Mouse (Mus musculus) 416B (cell line): ENCODE results near the gene Ankrd39.
"Not testable (repeated sequence)": the region's sequence is repeated elsewhere in the genome, so short reads cannot be mapped to it uniquely, and the experiment has no call there.

Experiments used
- DNase-seq: peaks from one replicate; pipeline ENCODE4 v3.0.0; 2011; ENCODE audit warnings: low read depth

Ankrd39 gene

GRCm38 (mm10) chr1:36551904-36552303 is 4.7 kb upstream of the Ankrd39 start:
- DNase-seq, result no peak

- DNase-seq, result no peak
Observed at GRCm38 (mm10) chr1:36550075-36550863, 3.0 kb upstream of the Ankrd39 start.

- no peak for DNase-seq
Observed at GRCm38 (mm10) chr1:36549491-36549890, 2.2 kb upstream of the Ankrd39 start.

- DNase-seq, result no peak
Observed at GRCm38 (mm10) chr1:36548771-36549170, 1.5 kb upstream of the Ankrd39 start.

- DNase-seq, result no peak
Observed at GRCm38 (mm10) chr1:36547981-36548598, 845 bp upstream of the Ankrd39 start.

- DNase-seq, result peak; percentile 57
Observed at GRCm38 (mm10) chr1:36545845-36546600, 1.2 kb downstream of the Ankrd39 start.

- DNase-seq, result peak; percentile 39
Observed at GRCm38 (mm10) chr1:36545382-36545781, 1.9 kb downstream of the Ankrd39 start.

- no peak for DNase-seq
Observed at GRCm38 (mm10) chr1:36542925-36543324, 4.3 kb downstream of the Ankrd39 start.

GRCm38 (mm10) chr1:36541844-36542243 is 5.4 kb downstream of the Ankrd39 start:
- no peak for DNase-seq

- no peak for DNase-seq
Observed at GRCm38 (mm10) chr1:36540807-36541206, 6.4 kb downstream of the Ankrd39 start.

GRCm38 (mm10) chr1:36540132-36540531 is 7.1 kb downstream of the Ankrd39 start:
- no peak for DNase-seq

GRCm38 (mm10) chr1:36539186-36539585 is 8.1 kb downstream of the Ankrd39 start, which contains the start of gene Gm42417:
Gene Gm42417, minus strand, starts transcription at chr1:36539429.
- no peak for DNase-seq

- no peak for DNase-seq
Observed at GRCm38 (mm10) chr1:36538727-36539126, 8.5 kb downstream of the Ankrd39 start.

GRCm38 (mm10) chr1:36536783-36537182 is 10.5 kb downstream of the Ankrd39 start, which contains the start of gene Ankrd23:
Gene Ankrd23, minus strand, starts transcription at chr1:36536883.
- DNase-seq, result not testable (repeated sequence)

- DNase-seq, result no peak
Observed at GRCm38 (mm10) chr1:36536397-36536728, 10.9 kb downstream of the Ankrd39 start.

GRCm38 (mm10) chr1:36535477-36536396 is 11.5 kb downstream of the Ankrd39 start:
- DNase-seq, result no peak

- peak; percentile 27 for DNase-seq
Observed at GRCm38 (mm10) chr1:36534595-36535058, 12.6 kb downstream of the Ankrd39 start.

GRCm38 (mm10) chr1:36533546-36533945 is 13.7 kb downstream of the Ankrd39 start:
- no peak for DNase-seq

- DNase-seq, result no peak
Observed at GRCm38 (mm10) chr1:36531461-36531860, 15.8 kb downstream of the Ankrd39 start.

GRCm38 (mm10) chr1:36530962-36531361 is 16.3 kb downstream of the Ankrd39 start:
- DNase-seq, result no peak

GRCm38 (mm10) chr1:36530485-36530884 is 16.8 kb downstream of the Ankrd39 start:
- no peak for DNase-seq

GRCm38 (mm10) chr1:36529875-36530274 is 17.4 kb downstream of the Ankrd39 start:
- DNase-seq, result no peak
